Mouse (Mus musculus) kidney, postnatal 4 days (tissue): ENCODE measurements around the gene Sowaha.
A peak's percentile ranks its signal among the peaks of the same experiment; 100 is the strongest.

ENCODE experiments used
- DNase-seq, 2 experiments: peaks; one replicate each; pipeline ENCODE4 v3.0.0; 2021; ENCODE audit warnings: mixed read lengths in 2 of 2

Sowaha gene

GRCm38 (mm10) chr11:53469294-53469967 lies 10.6 kb downstream of the Sowaha start:
- DNase-seq = no peak

DNA sequence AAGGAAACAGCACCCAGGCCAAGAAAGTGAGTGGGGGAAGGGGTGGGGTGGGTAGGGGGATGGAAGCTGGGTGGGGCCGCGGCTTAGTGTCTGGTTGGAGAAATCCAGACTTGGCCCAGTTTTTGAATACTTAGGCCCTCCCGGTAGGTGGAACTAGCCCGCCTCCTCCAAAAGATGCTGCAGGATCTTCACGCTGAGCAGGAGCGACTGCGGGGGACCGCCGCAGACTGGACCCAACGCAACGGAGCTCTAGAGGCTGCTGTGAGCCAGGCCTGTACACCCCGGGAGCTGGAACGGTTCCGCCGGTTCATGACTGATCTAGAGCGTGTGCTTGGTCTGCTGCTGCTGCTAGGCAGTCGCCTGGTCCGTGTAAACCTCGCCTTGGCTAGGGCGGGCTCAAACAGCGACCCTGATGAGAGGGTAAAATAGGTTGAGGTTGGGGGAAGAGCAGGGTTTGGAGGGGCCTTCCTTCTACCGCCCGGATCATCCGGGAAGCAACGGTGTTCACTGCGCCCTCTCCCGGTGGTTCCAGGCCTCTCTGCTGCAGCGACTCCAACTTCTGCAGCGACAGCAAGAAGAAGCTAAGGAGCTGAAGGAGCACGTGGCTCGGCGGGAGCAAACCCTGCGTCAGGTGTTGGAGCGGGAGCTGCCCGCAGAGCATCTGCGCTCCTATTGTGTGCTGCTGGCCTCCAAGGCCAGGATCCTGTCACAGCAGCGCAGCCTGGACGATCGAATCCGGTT lies 13.7 kb downstream of the Sowaha start:
- DNase-seq = peak; percentile 91 to 92

GRCm38 (mm10) chr11:53463551-53464424 lies 16.3 kb downstream of the Sowaha start:
- DNase-seq = peak; percentile 48 to 54

- no peak for DNase-seq
These were observed 18.3 kb downstream of the Sowaha start for GRCm38 (mm10) chr11:53461727-53462126.

DNA sequence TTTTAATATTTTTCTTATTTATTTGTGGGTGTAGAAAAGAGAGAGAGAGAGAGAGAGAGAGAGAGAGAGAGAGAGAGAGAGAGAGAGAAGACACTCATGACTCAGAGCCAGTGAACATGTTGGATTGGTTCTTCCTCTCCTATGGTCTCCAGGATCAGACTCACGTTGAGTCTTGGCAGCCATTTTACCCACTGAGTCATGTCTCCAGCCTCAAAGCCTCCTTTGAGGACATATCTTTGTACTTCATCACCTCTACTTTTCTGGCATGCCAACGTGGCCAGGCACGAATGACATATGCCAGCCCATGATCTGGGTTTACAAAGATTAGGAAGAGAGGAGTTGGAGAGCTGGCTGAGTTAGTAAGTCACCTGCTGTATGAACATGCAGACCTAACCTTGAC lies 19.9 kb downstream of the Sowaha start:
- DNase-seq = no peak

GRCm38 (mm10) chr11:53458996-53459395 lies 21.1 kb downstream of the Sowaha start:
- no peak for DNase-seq

DNA sequence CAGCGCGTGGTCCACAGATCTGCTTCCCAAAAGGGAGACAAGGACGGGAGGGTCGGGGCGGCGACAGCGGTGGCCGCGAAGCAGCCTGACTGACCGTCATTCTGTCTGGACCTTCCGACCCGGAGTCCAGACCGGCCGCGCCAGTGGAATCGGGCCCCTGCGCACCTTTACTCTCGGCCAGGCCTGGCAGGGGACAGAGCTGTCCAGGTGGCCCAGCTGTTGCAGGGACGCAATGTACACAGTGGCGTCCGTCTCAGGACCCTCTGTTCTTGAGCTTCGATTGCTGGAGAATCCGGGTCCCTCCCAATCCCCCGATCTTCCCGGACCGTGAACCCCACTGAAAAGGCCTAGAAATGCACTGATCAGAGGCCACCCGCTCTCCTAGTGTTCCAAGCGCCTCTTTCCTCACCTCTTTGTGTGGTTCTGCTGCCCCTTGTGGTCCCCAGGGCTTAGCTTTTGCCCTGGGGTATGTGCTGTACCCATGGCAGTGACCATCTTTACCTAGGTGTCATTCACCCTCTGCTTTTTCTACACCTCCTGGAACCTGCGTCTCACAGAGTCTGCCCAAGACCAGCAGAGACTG lies 22.6 kb downstream of the Sowaha start:
- DNase-seq = peak; percentile 27 to 55

- DNase-seq = peak; percentile 70 to 81
These were observed 23.4 kb downstream of the Sowaha start, which contains the start of the genes Gm10447 and Shroom1 for GRCm38 (mm10) chr11:53456474-53457371. Gene Gm10447 (minus strand): TSS chr11:53457110. Gene Shroom1 (plus strand): TSS chr11:53457205.

- DNase-seq = no peak
These were observed 27.0 kb downstream of the Sowaha start for GRCm38 (mm10) chr11:53453031-53453430.

DNA sequence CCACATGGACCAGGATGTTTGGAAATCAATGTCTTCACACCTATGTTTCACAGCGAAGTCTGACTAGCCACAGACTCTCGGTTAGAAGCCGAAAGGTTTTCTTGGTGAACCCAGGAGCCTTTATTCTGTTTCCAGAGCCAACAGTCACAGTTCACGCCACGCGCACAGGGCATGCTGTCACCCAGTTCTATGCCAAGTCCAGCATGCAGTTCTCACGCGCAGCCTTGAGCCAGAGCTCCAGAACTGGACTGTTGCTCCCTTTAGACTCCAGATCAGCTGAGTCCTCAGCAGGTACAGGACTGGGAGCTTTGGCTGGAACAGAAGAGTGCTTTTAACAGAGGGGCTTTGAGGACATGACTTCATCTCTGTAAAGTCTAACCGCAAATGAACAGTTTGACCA lies 27.7 kb downstream of the Sowaha start:
- no peak for DNase-seq

DNA sequence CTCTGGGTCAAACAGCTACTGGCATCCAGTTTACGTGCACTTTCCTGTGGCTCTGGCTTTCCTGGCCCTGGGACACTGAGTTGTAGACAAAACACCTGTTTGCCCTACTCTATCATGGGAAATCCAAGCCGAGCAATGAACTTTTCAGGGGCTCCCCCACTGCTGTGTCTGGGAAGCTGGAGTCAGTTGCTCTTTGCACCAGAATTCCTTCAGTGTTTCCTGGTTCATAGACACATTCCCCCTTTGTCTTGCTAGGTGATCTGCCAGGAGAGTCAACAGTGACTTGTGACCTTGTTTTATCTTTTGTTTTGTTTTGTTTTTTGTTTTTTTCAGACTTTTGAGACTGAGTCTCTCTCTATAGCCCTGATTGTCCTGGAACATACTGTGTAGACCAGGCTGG lies 28.7 kb downstream of the Sowaha start:
- no peak for DNase-seq

- peak in 1 of 2 experiments; percentile 11 for DNase-seq
These were observed 29.9 kb downstream of the Sowaha start for GRCm38 (mm10) chr11:53450070-53450705.

GRCm38 (mm10) chr11:53448529-53448928 lies 31.5 kb downstream of the Sowaha start:
- DNase-seq = no peak

- DNase-seq = no peak
These were observed 32.1 kb downstream of the Sowaha start for GRCm38 (mm10) chr11:53447996-53448395.

GRCm38 (mm10) chr11:53446183-53446582 lies 33.9 kb downstream of the Sowaha start:
- DNase-seq = no peak

- DNase-seq = no peak
These were observed 34.5 kb downstream of the Sowaha start for GRCm38 (mm10) chr11:53445562-53445961.

- peak; percentile 44 to 53 for DNase-seq
These were observed 36.2 kb downstream of the Sowaha start for GRCm38 (mm10) chr11:53443861-53444260.

GRCm38 (mm10) chr11:53441921-53442320 lies 38.2 kb downstream of the Sowaha start:
- DNase-seq = no peak

- no peak for DNase-seq
These were observed 43.7 kb downstream of the Sowaha start for GRCm38 (mm10) chr11:53436338-53436737.

DNA sequence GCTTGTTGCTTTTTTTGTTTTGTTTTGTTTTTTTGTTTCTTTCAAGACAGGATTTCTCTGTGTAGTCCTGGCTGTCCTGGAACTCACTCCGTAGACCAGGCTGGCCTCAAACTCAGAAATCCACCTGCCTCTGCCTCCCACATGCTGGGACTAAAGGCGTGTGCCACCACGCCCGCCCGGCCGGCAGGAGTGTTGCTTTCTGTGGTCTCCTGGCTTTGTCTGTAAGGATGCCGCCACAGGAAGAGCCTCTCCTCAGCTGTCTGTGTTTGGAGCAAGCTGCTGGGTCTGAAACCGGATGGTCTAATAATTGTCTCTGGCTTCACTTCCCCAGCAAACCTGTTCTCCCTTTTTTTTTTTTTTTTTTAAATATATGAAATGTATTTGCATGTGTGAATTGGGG lies 44.6 kb downstream of the Sowaha start:
- no peak for DNase-seq

DNA sequence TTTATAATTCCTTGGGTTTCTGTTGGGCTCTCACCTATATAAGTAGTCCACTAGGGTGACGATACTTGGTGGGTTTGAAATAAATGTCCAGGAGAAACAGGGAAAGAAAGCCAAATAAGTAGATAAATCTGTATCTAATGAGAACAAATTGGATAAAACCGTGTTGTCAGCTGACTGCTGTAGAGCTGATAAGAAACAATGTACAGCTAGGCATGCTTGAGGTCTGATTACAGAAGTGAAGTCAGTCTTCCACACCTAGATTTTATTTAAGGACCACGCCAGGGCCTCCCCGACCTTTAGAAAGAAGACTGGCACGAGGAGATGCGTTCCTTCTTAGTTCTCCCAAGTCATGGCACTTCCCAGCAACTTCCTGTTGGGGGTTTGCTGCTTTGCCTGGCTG lies 47.0 kb downstream of the Sowaha start:
- no peak for DNase-seq
